Mouse (Mus musculus) CH12.LX (cell line): ENCODE results near the gene Gm45753.

Experiments used
- CTCF ChIP-seq, 2 experiments: IDR thresholded peaks in 1 of 2; conservative IDR thresholded peaks in 1 of 2; 2 replicates each; pipeline ENCODE4 v1.5.1; 2011 to 2012; ENCODE audit warnings: low read depth in 2 of 2, low read length in 2 of 2, improper control_type of control experiment in 1 of 2, inconsistent platforms in 1 of 2, mild to moderate bottlenecking in 1 of 2, moderate library complexity in 1 of 2
- TCF12 ChIP-seq: IDR thresholded peaks from 2 replicates; pipeline ENCODE4 v1.6.1; 2014; ENCODE audit warnings: low read depth, mild to moderate bottlenecking, inconsistent platforms, low read length, improper control_type of control experiment
- ZKSCAN1 ChIP-seq: IDR thresholded peaks from 2 replicates; pipeline ENCODE4 v1.6.1; 2012; ENCODE audit warnings: low read depth, inconsistent platforms, low read length, improper control_type of control experiment, borderline replicate concordance
- ZMIZ1 ChIP-seq: IDR thresholded peaks from 2 replicates; pipeline ENCODE4 v1.6.1; 2012; ENCODE audit warnings: low read depth, mild to moderate bottlenecking, inconsistent platforms, low read length, improper control_type of control experiment
- ZNF384 ChIP-seq: IDR thresholded peaks from 2 replicates; pipeline ENCODE4 v1.6.1; 2012; ENCODE audit warnings: low read depth, low read length, improper control_type of control experiment, inconsistent platforms

DNA sequence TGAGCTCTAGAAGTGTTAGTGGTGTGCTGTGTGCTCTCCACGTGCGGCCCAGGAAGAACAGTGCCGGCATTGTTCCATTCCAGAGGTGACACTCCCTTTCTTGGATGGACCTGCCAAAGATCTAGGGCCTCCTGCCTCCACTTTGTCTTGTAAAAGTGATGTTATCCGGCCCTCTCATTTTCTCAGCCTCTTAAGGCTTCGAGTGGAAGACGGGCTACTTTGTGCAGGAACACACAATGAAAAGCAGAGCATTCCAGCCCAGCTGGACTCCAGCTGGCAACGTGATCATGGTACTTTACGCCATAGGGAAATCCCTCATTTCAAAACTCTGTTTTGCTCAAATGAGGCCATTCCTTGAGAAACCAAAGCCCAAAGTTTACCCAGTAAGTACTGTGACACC is 41.3 kb downstream of the Gm45753 start:
- TF ChIP-seq CTCF (conservative IDR thresholded peaks at IDR 0.05 in 1 of 2, IDR thresholded peaks at IDR 0.05 in 1 of 2; ENCODE audit: low read depth in 2 of 2, low read length in 2 of 2): no peak
- no peak for TF ChIP-seq TCF12
- TF ChIP-seq ZNF384: no peak
- TF ChIP-seq ZKSCAN1: no peak
- no peak for TF ChIP-seq ZMIZ1
